Mouse (Mus musculus) forebrain, postnatal 0 days (tissue): ENCODE measurements around the gene Lgals3bp. TPM values are rescaled to one million over a fixed set of nuclear protein-coding genes. Genes with fewer than 3 reads are reported as not detected.

Source experiments
- ATAC-seq: fragments of 200-750 bp; cut with Nextera tagmentation; 2 replicates; pipeline ENCODE4 v1.8.0; 2017; ENCODE audit warnings: mild to moderate bottlenecking, moderate library complexity
- DNase-seq: peaks from one replicate; pipeline ENCODE4 v3.0.0-alpha.2; 2015
- H3K27ac ChIP-seq: fragments of 300-500 bp; sonication (generic); 2 replicates; pipeline ENCODE4 v1.5.1; 2014; ENCODE audit warnings: low read depth, mild to moderate bottlenecking, antibody characterized with exemption, low read length, moderate library complexity, mixed read lengths
- H3K27me3 ChIP-seq: fragments of 300-500 bp; sonication (generic); 2 replicates; pipeline ENCODE4 v1.6.1; 2014; ENCODE audit warnings: mild to moderate bottlenecking, low read length, mixed read lengths; ENCODE audit not compliant: insufficient read depth
- H3K36me3 ChIP-seq: fragments of 300-500 bp; sonication (generic); 2 replicates; pipeline ENCODE4 v1.6.1; 2014; ENCODE audit warnings: mild to moderate bottlenecking, moderate library complexity; ENCODE audit not compliant: insufficient read depth
- H3K4me1 ChIP-seq: fragments of 300-500 bp; sonication (generic); 2 replicates; pipeline ENCODE4 v1.6.1; 2014; ENCODE audit warnings: antibody characterized with exemption; ENCODE audit not compliant: insufficient read depth
- H3K4me2 ChIP-seq: fragments of 300-500 bp; sonication (generic); 2 replicates; pipeline ENCODE4 v1.6.1; 2014; ENCODE audit warnings: low read depth, mild to moderate bottlenecking, moderate library complexity
- H3K4me3 ChIP-seq: fragments of 300-500 bp; sonication (generic); 2 replicates; pipeline ENCODE4 v1.5.1; 2014; ENCODE audit warnings: low read depth, low read length, mixed read lengths
- H3K9ac ChIP-seq: fragments of 300-500 bp; sonication (generic); 2 replicates; pipeline ENCODE4 v1.6.1; 2014; ENCODE audit warnings: mild to moderate bottlenecking
- H3K9me3 ChIP-seq: fragments of 300-500 bp; sonication (generic); 2 replicates; pipeline ENCODE4 v1.6.1; 2016; ENCODE audit warnings: low read length
- CTCF ChIP-seq: sonication (generic); IDR thresholded peaks from 2 replicates; pipeline ENCODE4 v1.5.1; 2016; ENCODE audit warnings: antibody characterized with exemption, control low read depth, low read depth
- WGBS: fragments of 180-500 bp; shearing (Covaris S2); extraction: QIAGEN DNeasy Blood & Tissue Kit; methylation state at CpG from one replicate; pipeline ENCODE4 v1.1.7; 2014; 5-methylcytosine and 5-hydroxymethylcytosine counted together
- polyA plus RNA-seq: library from polyadenylated mRNA; unstranded; fragments of >200 nt; fragmentation: Nextera tagmentation; extraction: Ambion mirVana; gene quantifications from 2 replicates; pipeline ENCODE4 v1.2.1, GENCODE M21; 2015
- total RNA-seq: library from RNA; depleted of rRNA; stranded (reverse); fragments of >200 nt; gene quantifications from 2 replicates; pipeline ENCODE4 v1.2.3, GENCODE M21; 2014

Gene Lgals3bp
- total and polyA plus RNA-seq, 2 experiments from 2014 or later: 15.6 to 16.4 TPM

DNA sequence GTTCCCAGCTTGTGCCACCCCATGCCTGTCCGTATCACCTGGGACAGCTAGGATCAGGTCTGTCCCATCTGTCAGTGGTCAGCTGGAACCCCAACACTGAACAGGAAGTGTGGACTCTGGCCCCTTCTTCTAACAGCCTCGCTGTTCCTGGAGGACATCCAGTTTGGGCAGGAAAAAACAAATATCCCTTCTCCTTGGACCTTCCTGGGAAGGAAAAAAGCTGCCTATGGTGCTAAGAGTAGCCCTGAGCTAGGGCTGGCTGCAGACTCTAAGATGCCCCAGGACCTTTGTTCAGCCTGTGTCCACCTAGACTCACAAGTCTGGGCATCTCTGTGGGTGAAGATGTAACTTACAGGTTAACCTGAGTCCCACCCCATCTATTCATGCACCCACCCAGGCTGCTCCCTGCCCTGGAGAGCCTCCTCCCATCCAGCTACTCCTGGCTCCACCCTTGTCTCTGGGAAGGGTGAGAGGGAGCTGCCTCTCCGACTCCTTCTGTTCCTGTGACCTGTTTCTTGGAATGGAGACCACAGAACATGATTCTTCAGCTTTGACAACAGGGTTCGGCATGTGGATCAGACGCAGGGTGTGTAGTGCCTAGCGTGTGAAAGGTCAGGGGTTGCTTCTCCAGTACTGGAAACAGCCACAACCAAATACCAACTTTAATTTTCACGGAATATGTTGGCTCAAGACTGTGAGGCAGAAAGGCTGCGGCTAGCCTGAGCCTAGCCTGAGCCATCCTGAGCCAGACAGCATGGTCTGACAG is 27.2 kb upstream of the Lgals3bp start:
- no peaks in the 10 kb centered on the region for H3K36me3 ChIP-seq
- H3K4me2 ChIP-seq: peak overlapping the region; percentile 41; the same call in 1 of the 2 replicates
- H3K27ac ChIP-seq: no peak overlapping the region
- no peaks in the 10 kb centered on the region for H3K9me3 ChIP-seq
- no peak for DNase-seq
- peaks cover 14% of the 10 kb centered on the region; the same call in 1 of the 2 replicates for H3K4me1 ChIP-seq
- WGBS: 61% methylated on average over 8 of the region's 8 CpGs
- H3K4me3 ChIP-seq: peak overlapping the region; percentile 17; the same call in 1 of the 2 replicates
- H3K9ac ChIP-seq: peak overlapping the region; percentile 41; the same call in 1 of the 2 replicates
- TF ChIP-seq CTCF: no peak
- no peak for ATAC-seq
- H3K27me3 ChIP-seq: no peaks in the 10 kb centered on the region

DNA sequence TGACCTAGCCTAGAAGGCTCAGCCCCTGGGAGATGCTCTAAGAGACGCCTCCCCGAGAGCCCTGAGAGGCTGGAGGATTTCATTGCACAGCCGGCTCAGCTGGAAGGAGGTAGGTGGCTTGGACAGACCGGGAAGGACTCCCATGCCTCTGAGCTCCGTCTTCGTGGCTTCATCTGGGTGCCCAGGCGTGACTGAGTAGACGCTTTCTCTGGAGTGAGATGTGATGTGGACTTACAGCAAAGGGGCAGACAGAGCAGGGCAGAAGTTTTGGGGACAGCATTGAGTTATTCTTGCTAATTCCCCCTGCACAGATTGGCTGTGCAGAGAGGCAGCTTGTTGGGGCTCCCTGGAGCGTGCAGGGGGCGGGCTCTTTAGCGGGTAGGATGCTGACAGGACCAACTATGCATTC is 26.6 kb upstream of the Lgals3bp start:
- no peak for TF ChIP-seq CTCF
- DNase-seq (no peak), ATAC-seq (peak; percentile 40; the same call in 1 of the 2 replicates)
- Histone ChIP-seq H3K9ac (peak overlapping the region; percentile 41), H3K27ac (no peak overlapping the region), H3K9me3 (no peaks in the 10 kb centered on the region), H3K4me1 (peaks cover 16% of the 10 kb centered on the region), H3K27me3 (no peaks in the 10 kb centered on the region), H3K36me3 (no peaks in the 10 kb centered on the region), H3K4me3 (peak overlapping the region; percentile 17), H3K4me2 (peak overlapping the region; percentile 41)
- 9% methylated on average over 11 of the region's 11 CpGs for WGBS

GRCm38 (mm10) chr11:118427986-118428385 is 26.1 kb upstream of the Lgals3bp start, which contains the start of gene C1qtnf1:
C1qtnf1 (plus strand) TSS chr11:118428203.
- Histone ChIP-seq H3K4me1 (peaks cover 21% of the 10 kb centered on the region), H3K9me3 (no peaks in the 10 kb centered on the region), H3K4me3 (peak within 1 kb of the TSS; percentile 17), H3K36me3 (no peaks in the 10 kb centered on the region), H3K9ac (peak within 1 kb of the TSS; percentile 41), H3K27me3 (no peaks in the 10 kb centered on the region), H3K4me2 (peak within 1 kb of the TSS; percentile 41), H3K27ac (no peak within 1 kb of the TSS)
- 0 out of 2 replicates have a peak, but pooled peaks have one; percentile 24 for TF ChIP-seq CTCF
- ATAC-seq (peak; percentile 43; the same call in 1 of the 2 replicates), DNase-seq (peak; percentile 37)
- 4% methylated on average over 8 of the region's 8 CpGs for WGBS

DNA sequence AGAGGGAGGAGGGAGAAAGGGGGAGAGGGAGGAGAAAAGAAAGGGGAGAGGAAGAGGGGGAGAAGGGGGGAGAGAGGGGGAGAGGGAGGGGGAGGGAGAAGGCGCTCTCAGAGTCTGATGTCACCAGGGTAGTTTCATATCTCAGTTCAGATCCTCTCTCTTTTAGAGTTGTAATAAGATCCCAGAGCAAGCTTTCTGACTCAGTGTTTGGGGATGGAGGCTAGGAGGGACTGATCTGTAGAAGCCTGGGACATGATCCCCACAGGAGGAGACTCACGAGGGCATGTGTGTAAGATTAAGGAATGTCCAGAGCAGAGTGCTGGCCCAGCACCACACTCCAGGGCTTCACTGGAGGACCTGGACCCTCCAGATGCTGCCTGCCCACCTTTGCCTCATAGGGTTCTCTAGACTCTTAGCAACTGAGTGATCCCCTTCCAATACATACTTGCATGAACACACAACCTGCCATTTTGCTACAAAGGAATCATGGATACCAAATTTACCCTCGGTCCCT is 25.4 kb upstream of the Lgals3bp start:
- DNase-seq (no peak), ATAC-seq (no peak)
- Histone ChIP-seq H3K27me3 (no peaks in the 10 kb centered on the region), H3K9ac (no peak overlapping the region), H3K27ac (no peak overlapping the region), H3K36me3 (no peaks in the 10 kb centered on the region), H3K4me3 (no peak overlapping the region), H3K4me2 (peak overlapping the region; percentile 41; the same call in 1 of the 2 replicates), H3K9me3 (no peaks in the 10 kb centered on the region), H3K4me1 (peaks cover 23% of the 10 kb centered on the region)
- no peak for TF ChIP-seq CTCF
- 54% methylated on average over 3 of the region's 3 CpGs for WGBS

DNA sequence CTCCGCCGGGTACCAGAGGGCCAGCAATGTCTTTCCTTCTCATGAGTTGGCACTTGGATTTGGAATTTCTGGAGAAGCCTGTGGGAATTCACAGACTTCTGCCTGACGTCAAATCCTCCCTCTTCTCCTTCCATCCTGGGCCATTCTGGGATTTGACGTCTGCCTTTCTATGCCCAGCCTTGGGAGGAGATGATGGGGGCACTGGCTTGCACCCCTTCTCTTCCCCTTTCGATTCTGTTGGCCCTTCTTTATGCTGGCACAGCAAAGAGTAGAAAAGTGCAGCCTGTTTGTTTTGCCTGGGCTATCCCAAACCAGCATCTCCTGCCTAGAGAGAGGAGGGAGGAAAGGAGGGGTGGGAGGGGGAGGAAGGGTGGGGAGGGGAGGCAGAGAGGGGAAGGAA is 24.9 kb upstream of the Lgals3bp start:
- no peak for TF ChIP-seq CTCF
- ATAC-seq (no peak), DNase-seq (no peak)
- H3K36me3 ChIP-seq: no peaks in the 10 kb centered on the region
- H3K9ac ChIP-seq: no peak overlapping the region
- no peak overlapping the region for H3K4me2 ChIP-seq
- H3K9me3 ChIP-seq: no peaks in the 10 kb centered on the region
- no peak overlapping the region for H3K4me3 ChIP-seq
- peaks cover 23% of the 10 kb centered on the region for H3K4me1 ChIP-seq
- H3K27ac ChIP-seq: no peak overlapping the region
- WGBS: 66% methylated on average over 5 of the region's 5 CpGs
- no peaks in the 10 kb centered on the region for H3K27me3 ChIP-seq

- Histone ChIP-seq H3K4me3 (no peak overlapping the region), H3K36me3 (no peaks in the 10 kb centered on the region), H3K9me3 (no peaks in the 10 kb centered on the region), H3K27ac (0 out of 2 replicates have a peak overlapping the region, but pooled peaks have one; percentile 48), H3K4me2 (no peak overlapping the region), H3K9ac (no peak overlapping the region), H3K27me3 (no peaks in the 10 kb centered on the region), H3K4me1 (peaks cover 23% of the 10 kb centered on the region)
- no peak for ATAC-seq
- no peak for DNase-seq
- 73% methylated on average over 13 of the region's 13 CpGs for WGBS
- no peak for TF ChIP-seq CTCF
Observed at GRCm38 (mm10) chr11:118424621-118425335, 22.9 kb upstream of the Lgals3bp start.
